Mouse (Mus musculus) midbrain, embryonic 16.5 days (tissue): ENCODE measurements around the gene Prkar2b. TPM values are rescaled to one million over a fixed set of nuclear protein-coding genes. Genes with fewer than 3 reads are reported as not detected.

Source experiments
- ATAC-seq: fragments of 200-750 bp; cut with Nextera tagmentation; 2 replicates; pipeline ENCODE4 v1.8.0; 2017; ENCODE audit warnings: moderate TSS enrichment
- H3K27ac ChIP-seq: fragments of 300-500 bp; sonication (generic); 2 replicates; pipeline ENCODE4 v1.5.1; 2014; ENCODE audit warnings: mild to moderate bottlenecking, low read length, mixed read lengths
- H3K27me3 ChIP-seq: fragments of 300-500 bp; sonication (generic); 2 replicates; pipeline ENCODE4 v1.6.1; 2014; ENCODE audit warnings: low read depth, low read length, mixed read lengths; ENCODE audit not compliant: control insufficient read depth, insufficient read depth
- H3K36me3 ChIP-seq: fragments of 300-500 bp; sonication (generic); 2 replicates; pipeline ENCODE4 v1.6.1; 2014; ENCODE audit warnings: mild to moderate bottlenecking, low read length, moderate library complexity, mixed read lengths; ENCODE audit not compliant: control insufficient read depth, insufficient read depth
- H3K4me1 ChIP-seq: fragments of 300-500 bp; sonication (generic); 2 replicates; pipeline ENCODE4 v1.6.1; 2014; ENCODE audit warnings: mild to moderate bottlenecking, low read length, mixed read lengths; ENCODE audit not compliant: control insufficient read depth, insufficient read depth
- H3K4me2 ChIP-seq: fragments of 300-500 bp; sonication (generic); 2 replicates; pipeline ENCODE4 v1.6.1; 2014; ENCODE audit warnings: mild to moderate bottlenecking, low read length, mixed read lengths
- H3K4me3 ChIP-seq: fragments of 300-500 bp; sonication (generic); 2 replicates; pipeline ENCODE4 v1.5.1; 2014; ENCODE audit warnings: low read depth, mild to moderate bottlenecking, low read length, moderate library complexity, mixed read lengths
- H3K9ac ChIP-seq: fragments of 300-500 bp; sonication (generic); 2 replicates; pipeline ENCODE4 v1.6.1; 2014; ENCODE audit warnings: low read depth, low read length, mixed read lengths
- H3K9me3 ChIP-seq: fragments of 300-500 bp; sonication (generic); replicated peaks from 2 replicates; pipeline ENCODE4 v1.6.1; 2014; ENCODE audit warnings: mild to moderate bottlenecking, low read length, mixed read lengths; ENCODE audit not compliant: control insufficient read depth, poor library complexity, severe bottlenecking
- WGBS: fragments of 180-500 bp; shearing (Covaris S2); extraction: QIAGEN DNeasy Blood & Tissue Kit; methylation state at CpG from one replicate; pipeline ENCODE4 v1.1.7; 2014; 5-methylcytosine and 5-hydroxymethylcytosine counted together
- polyA plus RNA-seq: library from polyadenylated mRNA; unstranded; fragments of >200 nt; fragmentation: Nextera tagmentation; extraction: Ambion mirVana; gene quantifications from 2 replicates; pipeline ENCODE4 v1.2.1, GENCODE M21; 2015

The Prkar2b gene
- polyA plus RNA-seq, 1 experiment from 2014 or later = 149 TPM

DNA sequence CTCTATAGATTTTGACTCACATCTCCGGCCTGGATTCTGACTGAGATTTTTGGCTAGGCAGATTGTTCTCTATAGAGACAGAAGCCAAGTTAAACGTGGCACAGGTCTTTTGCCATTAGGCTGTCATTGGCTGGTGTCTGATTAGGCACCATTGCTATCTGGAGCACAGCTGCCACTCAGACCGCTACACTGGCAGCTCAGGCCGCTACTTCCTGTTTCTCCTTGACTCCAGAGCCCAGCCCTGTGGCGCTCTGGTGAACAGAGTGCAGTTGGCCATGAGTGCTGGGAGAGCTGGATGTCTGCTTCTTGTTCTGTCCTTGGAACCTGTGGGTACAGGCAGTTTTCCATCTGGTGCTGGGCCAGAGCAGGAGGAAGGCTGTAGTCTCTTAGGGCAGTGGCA lies 143.9 kb downstream of the Prkar2b start:
- peak; percentile 38; the same call in 1 of the 2 replicates for ATAC-seq
- Histone ChIP-seq H3K4me3 (no peak overlapping the region), H3K36me3 (no peaks in the 10 kb centered on the region), H3K9me3 (no peaks in the 10 kb centered on the region), H3K4me2 (no peak overlapping the region), H3K27me3 (no peaks in the 10 kb centered on the region), H3K9ac (no peak overlapping the region), H3K27ac (no peak overlapping the region), H3K4me1 (no peaks in the 10 kb centered on the region)
- 86% methylated on average over 5 of the region's 5 CpGs for WGBS

DNA sequence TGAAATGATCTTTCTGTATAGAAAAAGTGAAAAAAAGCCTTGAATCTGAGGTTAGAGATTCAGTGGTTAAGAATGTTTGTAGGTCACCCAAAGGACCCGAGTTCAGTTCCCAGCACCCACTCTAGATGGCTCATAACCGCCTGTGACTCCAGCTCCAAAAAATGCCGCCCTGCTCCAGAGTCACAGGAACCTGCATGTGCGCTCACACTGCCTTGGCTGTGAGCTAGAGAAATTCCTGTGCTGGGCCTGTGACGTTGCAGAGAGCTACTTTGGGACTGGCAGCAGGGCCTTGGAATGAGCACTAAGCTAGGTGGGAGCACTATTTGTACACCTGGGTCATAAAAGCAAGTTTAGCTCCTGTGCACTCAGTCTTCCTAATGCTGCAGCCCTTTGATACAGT lies 144.4 kb downstream of the Prkar2b start:
- H3K36me3 ChIP-seq = no peaks in the 10 kb centered on the region
- 98% methylated on average over 5 of the region's 5 CpGs for WGBS
- no peak overlapping the region for H3K4me2 ChIP-seq
- H3K27me3 ChIP-seq = no peaks in the 10 kb centered on the region
- no peak overlapping the region for H3K27ac ChIP-seq
- no peaks in the 10 kb centered on the region for H3K9me3 ChIP-seq
- H3K4me3 ChIP-seq = no peak overlapping the region
- H3K4me1 ChIP-seq = no peaks in the 10 kb centered on the region
- no peak for ATAC-seq
- no peak overlapping the region for H3K9ac ChIP-seq

DNA sequence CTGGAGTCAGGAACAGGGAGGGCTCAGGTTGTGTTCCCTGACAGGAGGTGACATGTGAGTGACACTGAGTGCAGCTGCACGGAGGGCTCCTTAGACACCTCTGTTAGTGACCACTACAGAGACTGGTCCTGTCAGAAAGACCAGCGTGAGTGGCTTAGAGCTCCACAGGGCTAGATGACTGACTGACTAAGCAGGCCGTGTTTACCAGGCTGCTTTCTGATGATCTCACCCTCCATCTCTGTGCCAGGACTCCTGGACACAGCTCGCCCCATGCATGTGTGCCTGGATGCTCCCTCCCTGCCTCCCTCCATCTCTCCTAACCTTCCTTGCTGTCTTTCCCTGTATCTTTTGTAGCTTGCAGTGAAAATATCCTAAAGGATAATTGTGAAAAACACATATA lies 147.5 kb downstream of the Prkar2b start:
- H3K27ac ChIP-seq = no peak overlapping the region
- no peak overlapping the region for H3K9ac ChIP-seq
- H3K4me3 ChIP-seq = no peak overlapping the region
- 72% methylated on average over 4 of the region's 4 CpGs for WGBS
- H3K27me3 ChIP-seq = no peaks in the 10 kb centered on the region
- no peaks in the 10 kb centered on the region for H3K4me1 ChIP-seq
- H3K4me2 ChIP-seq = no peak overlapping the region
- no peaks in the 10 kb centered on the region for H3K36me3 ChIP-seq
- no peaks in the 10 kb centered on the region for H3K9me3 ChIP-seq
- no peak for ATAC-seq

DNA sequence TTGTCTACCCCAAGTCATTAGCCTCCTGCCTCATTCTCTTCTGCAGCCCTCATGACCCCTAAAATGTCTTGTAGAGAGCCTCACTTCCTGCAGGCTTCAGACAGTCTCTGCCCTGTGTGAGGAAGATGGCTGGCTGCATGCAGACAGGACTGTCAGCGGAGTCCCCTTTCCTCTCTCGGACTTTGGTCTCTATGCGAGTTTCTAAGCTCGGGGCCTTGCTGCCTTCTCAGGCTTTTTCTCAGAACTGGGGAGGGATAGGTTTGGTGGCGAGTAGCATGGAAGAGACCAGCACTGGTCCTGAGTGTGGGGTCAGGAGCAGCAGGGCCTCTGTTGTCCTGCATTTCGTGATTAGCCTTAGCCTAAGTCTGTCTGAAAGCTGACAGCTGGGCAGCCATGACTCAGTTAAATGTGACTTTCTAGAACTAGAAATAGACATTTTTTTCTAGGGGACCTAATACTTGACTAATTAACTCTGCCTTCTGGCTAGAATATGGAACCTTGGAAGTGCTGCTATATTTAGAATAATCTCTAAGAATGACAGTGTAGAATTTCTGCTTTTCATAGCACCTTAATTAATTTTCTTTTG lies 148.0 kb downstream of the Prkar2b start:
- Histone ChIP-seq H3K36me3 (no peaks in the 10 kb centered on the region), H3K4me3 (no peak overlapping the region), H3K4me2 (no peak overlapping the region), H3K9me3 (no peaks in the 10 kb centered on the region), H3K4me1 (no peaks in the 10 kb centered on the region), H3K9ac (no peak overlapping the region), H3K27ac (no peak overlapping the region), H3K27me3 (no peaks in the 10 kb centered on the region)
- 90% methylated on average over 6 of the region's 6 CpGs for WGBS
- no peak for ATAC-seq

Other genes starting within 250 kb of the Prkar2b start
- 39.8 and 43.2 TPM in 2 replicates for gene Hbp1, start 110.8 kb downstream of the Prkar2b start, polyA plus RNA-seq
- gene Pik3cg, start 147.4 kb upstream of the Prkar2b start, polyA plus RNA-seq = 0.82 and 1.2 TPM in 2 replicates